Mouse (Mus musculus) MEL (cell line): Measurements from ENCODE around the gene Abcc4. TPM values are rescaled to one million over a fixed set of nuclear protein-coding genes. Genes with fewer than 3 reads are reported as not detected.

Experiments used
- DNase-seq: peaks from one replicate; pipeline ENCODE4 v3.0.0; 2011; ENCODE audit warnings: low read depth, low spot score
- H3K27ac ChIP-seq: 2 replicates; pipeline ENCODE4 v1.5.1; 2012; ENCODE audit warnings: low read depth, mild to moderate bottlenecking, control low read depth, low read length, moderate library complexity; ENCODE audit not compliant: control insufficient read depth
- H3K27me3 ChIP-seq, 2 experiments: fragments of 150-350 bp in 1 of 2; sonication (generic) in 1 of 2; 2 replicates each; pipeline ENCODE4 v1.6.1; 2012; ENCODE audit warnings: low read length in 2 of 2, mild to moderate bottlenecking in 2 of 2, improper control_type of control experiment in 1 of 2, moderate library complexity in 1 of 2; ENCODE audit not compliant: insufficient read depth in 2 of 2, control insufficient read depth in 1 of 2
- H3K36me3 ChIP-seq, 2 experiments: 2 replicates each; pipeline ENCODE4 v1.6.1; 2012 to 2014; ENCODE audit warnings: low read length in 2 of 2, improper control_type of control experiment in 1 of 2, inconsistent platforms in 1 of 2, mild to moderate bottlenecking in 1 of 2; ENCODE audit not compliant: insufficient read depth in 2 of 2, control insufficient read depth in 1 of 2
- H3K4me1 ChIP-seq, 2 experiments: fragments of 150-350 bp in 1 of 2; sonication (generic) in 1 of 2; 2 replicates each; pipeline ENCODE4 v1.6.1; 2012; ENCODE audit warnings: low read length in 2 of 2, improper control_type of control experiment in 1 of 2, mild to moderate bottlenecking in 1 of 2; ENCODE audit not compliant: insufficient read depth in 2 of 2, control insufficient read depth in 1 of 2
- H3K4me3 ChIP-seq, 2 experiments: fragments of 150-350 bp in 1 of 2; sonication (generic) in 1 of 2; 2 replicates each; pipeline ENCODE4 v1.5.1; 2012; ENCODE audit warnings: low read depth in 2 of 2, low read length in 2 of 2, mild to moderate bottlenecking in 2 of 2, moderate library complexity in 2 of 2, control low read depth in 1 of 2, improper control_type of control experiment in 1 of 2; ENCODE audit not compliant: control insufficient read depth in 1 of 2, insufficient read depth in 1 of 2
- H3K79me2 ChIP-seq: 2 replicates; pipeline ENCODE4 v1.6.1; 2012; ENCODE audit warnings: mild to moderate bottlenecking, low read length, moderate library complexity; ENCODE audit not compliant: control insufficient read depth, poor library complexity, insufficient read depth
- H3K9ac ChIP-seq: 2 replicates; pipeline ENCODE4 v1.6.1; 2012; ENCODE audit warnings: low read depth, mild to moderate bottlenecking, control low read depth, low read length, moderate library complexity; ENCODE audit not compliant: control insufficient read depth, poor library complexity, severe bottlenecking
- H3K9me3 ChIP-seq: fragments of 150-350 bp; sonication (generic); replicated peaks from 2 replicates; pipeline ENCODE4 v1.6.1; 2012; ENCODE audit warnings: mild to moderate bottlenecking, low read length, improper control_type of control experiment, moderate library complexity; ENCODE audit not compliant: insufficient read depth
- EP300 ChIP-seq, 2 experiments: IDR thresholded peaks; 2 replicates each; pipeline ENCODE4 v1.6.1; 2011; ENCODE audit warnings: improper control_type of control experiment in 2 of 2, low read length in 2 of 2, low read depth in 1 of 2, mild to moderate bottlenecking in 1 of 2
- ETS1 ChIP-seq: IDR thresholded peaks from 2 replicates; pipeline ENCODE4 v1.6.1; 2012; ENCODE audit warnings: low read depth, mild to moderate bottlenecking, inconsistent platforms, low read length, improper control_type of control experiment, moderate library complexity
- GABPA ChIP-seq: IDR thresholded peaks from 2 replicates; pipeline ENCODE4 v1.6.1; 2012; ENCODE audit warnings: low read depth, mild to moderate bottlenecking, inconsistent platforms, low read length, improper control_type of control experiment, moderate library complexity
- HCFC1 ChIP-seq: IDR thresholded peaks from 2 replicates; pipeline ENCODE4 v1.6.1; 2012; ENCODE audit warnings: low read depth, mild to moderate bottlenecking, inconsistent platforms, low read length, improper control_type of control experiment, moderate library complexity
- MAX ChIP-seq: IDR thresholded peaks from 2 replicates; pipeline ENCODE4 v1.6.1; 2011; ENCODE audit warnings: low read length, improper control_type of control experiment
- MYB ChIP-seq: IDR thresholded peaks from 2 replicates; pipeline ENCODE4 v1.6.1; 2011; ENCODE audit warnings: mild to moderate bottlenecking, low read depth, low read length, improper control_type of control experiment
- NELFE ChIP-seq: IDR thresholded peaks from 2 replicates; pipeline ENCODE4 v1.6.1; 2011; ENCODE audit warnings: low read depth, low read length, improper control_type of control experiment
- NRF1 ChIP-seq: IDR thresholded peaks from 2 replicates; pipeline ENCODE4 v1.6.1; 2014; ENCODE audit warnings: low read depth, mild to moderate bottlenecking, inconsistent platforms, low read length, improper control_type of control experiment, moderate library complexity; ENCODE audit not compliant: poor library complexity, insufficient read depth, severe bottlenecking
- POLR2A ChIP-seq, 2 experiments: IDR thresholded peaks; 2 replicates each; pipeline ENCODE4 v1.6.1; 2011 to 2012; ENCODE audit warnings: low read length in 2 of 2, mild to moderate bottlenecking in 2 of 2, control low read depth in 1 of 2, improper control_type of control experiment in 1 of 2, low read depth in 1 of 2, moderate library complexity in 1 of 2; ENCODE audit not compliant: control insufficient read depth in 1 of 2, insufficient read depth in 1 of 2, poor library complexity in 1 of 2
- POLR2AphosphoS2 ChIP-seq: IDR thresholded peaks from 2 replicates; pipeline ENCODE4 v1.6.1; 2011; ENCODE audit warnings: low read length, improper control_type of control experiment
- RAD21 ChIP-seq: IDR thresholded peaks from 2 replicates; pipeline ENCODE4 v1.6.1; 2011; ENCODE audit warnings: mild to moderate bottlenecking, low read depth, low read length, improper control_type of control experiment
- TCF12 ChIP-seq: IDR thresholded peaks from 2 replicates; pipeline ENCODE4 v1.6.1; 2014; ENCODE audit warnings: low read depth, mild to moderate bottlenecking, inconsistent platforms, low read length, improper control_type of control experiment, moderate library complexity
- UBTF ChIP-seq: IDR thresholded peaks from 2 replicates; pipeline ENCODE4 v1.6.1; 2012; ENCODE audit warnings: low read depth, mild to moderate bottlenecking, inconsistent platforms, low read length, improper control_type of control experiment, moderate library complexity, borderline replicate concordance; ENCODE audit not compliant: insufficient read depth
- USF2 ChIP-seq, 2 experiments: IDR thresholded peaks; 2 replicates each; pipeline ENCODE4 v1.6.1; 2011 to 2012; ENCODE audit warnings: improper control_type of control experiment in 2 of 2, low read length in 2 of 2, borderline replicate concordance in 1 of 2, inconsistent platforms in 1 of 2, low read depth in 1 of 2, mild to moderate bottlenecking in 1 of 2; ENCODE audit not compliant: insufficient read depth in 1 of 2
- ZKSCAN1 ChIP-seq: IDR thresholded peaks from 2 replicates; pipeline ENCODE4 v1.6.1; 2012; ENCODE audit warnings: low read depth, mild to moderate bottlenecking, inconsistent platforms, low read length, improper control_type of control experiment, moderate library complexity
- ZNF384 ChIP-seq: IDR thresholded peaks from 2 replicates; pipeline ENCODE4 v1.6.1; 2012; ENCODE audit warnings: low read depth, mild to moderate bottlenecking, inconsistent platforms, low read length, improper control_type of control experiment
- polyA plus RNA-seq, 2 experiments: library from polyadenylated mRNA; stranded (reverse) in 1 of 2; unstranded in 1 of 2; fragments of >175 nt in 1 of 2; fragments of >200 nt in 1 of 2; gene quantifications; 2 replicates each; pipeline versions ENCODE4 v1.2.1 to v1.2.4; 2012; ENCODE audit warnings: low replicate concordance in 2 of 2, low read depth in 1 of 2; ENCODE audit not compliant: insufficient read length in 2 of 2, insufficient read depth in 1 of 2, missing spikeins in 1 of 2
- total RNA-seq: library from RNA; depleted of rRNA; stranded (reverse); fragments of 300-350 nt; gene quantifications from 2 replicates; pipeline ENCODE4 v1.2.3, GENCODE M21; 2012

The Abcc4 gene
- total and polyA plus RNA-seq, 3 experiments: 7.1 to 8.4 TPM; not detected in 1

GRCm38 (mm10) chr14:118737251-118737888 lies 31.4 kb upstream of the Abcc4 start:
- Histone ChIP-seq H3K9me3 (no peaks in the 10 kb centered on the region), H3K4me3 (no peak overlapping the region), H3K79me2 (no peaks in the 10 kb centered on the region), H3K9ac (no peak overlapping the region), H3K27me3 (no peaks in the 10 kb centered on the region), H3K36me3 (peaks cover 0 to 5% of the 10 kb centered on the region in 2 experiments; a peak in 2 of 4 replicates), H3K27ac (no peak overlapping the region), H3K4me1 (no peaks in the 10 kb centered on the region)
- TF ChIP-seq ZKSCAN1 (no peak), POLR2A (IDR thresholded peaks at IDR 0.05; ENCODE audit: control insufficient read depth in 1 of 2, insufficient read depth in 1 of 2, low read depth in 1 of 2, low read length in 2 of 2, poor library complexity in 1 of 2) (no peak), ZNF384 (no peak), RAD21 (no peak), USF2 (IDR thresholded peaks at IDR 0.05; ENCODE audit: borderline replicate concordance in 1 of 2, insufficient read depth in 1 of 2, low read depth in 1 of 2, low read length in 2 of 2) (no peak), EP300 (IDR thresholded peaks at IDR 0.05; ENCODE audit: low read depth in 1 of 2, low read length in 2 of 2) (no peak), ETS1 (no peak)
- DNase-seq: no peak

DNA sequence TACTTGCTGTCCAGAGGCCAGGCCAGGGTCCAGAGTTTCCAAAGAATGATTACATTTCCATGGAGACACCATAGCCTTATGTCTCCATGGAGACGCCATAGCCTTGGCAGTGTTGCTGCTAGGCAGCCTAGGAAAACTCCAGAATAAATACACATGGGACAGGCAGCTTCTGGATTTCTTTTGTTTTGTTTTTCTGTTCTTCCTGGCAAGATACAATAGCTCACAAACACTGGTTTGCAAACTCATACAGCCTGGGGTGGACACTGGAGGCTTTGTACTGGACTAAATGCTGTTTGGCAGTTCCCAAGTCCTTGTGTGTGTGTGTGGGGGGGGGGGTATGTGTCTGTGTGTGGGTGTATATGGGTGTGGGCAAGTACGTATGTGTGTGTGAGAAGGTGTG lies 29.1 kb upstream of the Abcc4 start:
- Histone ChIP-seq H3K36me3 (peaks cover 0 to 5% of the 10 kb centered on the region in 2 experiments; a peak in 2 of 4 replicates), H3K27me3 (no peaks in the 10 kb centered on the region), H3K4me3 (no peak overlapping the region), H3K9me3 (no peaks in the 10 kb centered on the region), H3K4me1 (peaks cover 0 to 6% of the 10 kb centered on the region in 2 experiments; a peak in 1 of 4 replicates), H3K79me2 (no peaks in the 10 kb centered on the region), H3K9ac (no peak overlapping the region), H3K27ac (no peak overlapping the region)
- TF ChIP-seq NELFE (no peak), EP300 (IDR thresholded peaks at IDR 0.05; ENCODE audit: low read depth in 1 of 2, low read length in 2 of 2) (no peak), MAX (no peak), NRF1 (no peak), UBTF (no peak), HCFC1 (no peak), ETS1 (no peak), TCF12 (no peak), POLR2AphosphoS2 (no peak), ZNF384 (no peak), GABPA (no peak), MYB (no peak)
- DNase-seq: no peak
